Mouse (Mus musculus) kidney, adult 2 months (tissue): ENCODE measurements at regions not wholly inside any gene's neighbourhood (a gene's known extent, or its start where the extent isn't known, plus 50 kb on each side); places are given as distances from the start of the nearest gene placed in this dataset.

Source experiments
- DNase-seq: peaks from one replicate; pipeline ENCODE4 v3.0.0; 2021
- H3K27ac ChIP-seq: fragments of 200-500 bp; 2 replicates; pipeline ENCODE4 v1.5.1; 2012; ENCODE audit warnings: low read depth, low read length, control low read depth, inconsistent platforms; ENCODE audit not compliant: insufficient read depth
- H3K27me3 ChIP-seq: fragments of 200-500 bp; replicated peaks from 2 replicates; pipeline ENCODE4 v1.6.1; 2012; ENCODE audit warnings: mild to moderate bottlenecking, moderate library complexity, low read length, inconsistent platforms; ENCODE audit not compliant: control insufficient read depth, insufficient read depth
- H3K36me3 ChIP-seq: fragments of 200-500 bp; 2 replicates; pipeline ENCODE4 v1.6.1; 2012; ENCODE audit warnings: mild to moderate bottlenecking, moderate library complexity, low read length, inconsistent platforms; ENCODE audit not compliant: control insufficient read depth, insufficient read depth
- H3K4me1 ChIP-seq: fragments of 200-500 bp; 2 replicates; pipeline ENCODE4 v1.6.1; 2011; ENCODE audit warnings: low read length; ENCODE audit not compliant: control insufficient read depth, insufficient read depth
- H3K4me3 ChIP-seq: fragments of 200-500 bp; 2 replicates; pipeline ENCODE4 v1.5.1; 2011; ENCODE audit warnings: mild to moderate bottlenecking, low read depth, low read length, control low read depth; ENCODE audit not compliant: insufficient read depth
- CTCF ChIP-seq: fragments of 200-500 bp; conservative IDR thresholded peaks from 2 replicates; pipeline ENCODE4 v1.5.1; 2011; ENCODE audit warnings: low read depth, mild to moderate bottlenecking, control low read depth, low read length, moderate library complexity, mixed read lengths; ENCODE audit not compliant: insufficient read depth, insufficient read length
- POLR2A ChIP-seq: fragments of 200-500 bp; IDR thresholded peaks from one replicate; pipeline ENCODE4 v1.6.1; 2011; ENCODE audit warnings: low read depth, low read length, control low read depth
- WGBS: fragments of 180-500 bp; shearing (Covaris S2); methylation state at CpG from one replicate; pipeline ENCODE4 v1.1.7; 2018; 5-methylcytosine and 5-hydroxymethylcytosine counted together

DNA sequence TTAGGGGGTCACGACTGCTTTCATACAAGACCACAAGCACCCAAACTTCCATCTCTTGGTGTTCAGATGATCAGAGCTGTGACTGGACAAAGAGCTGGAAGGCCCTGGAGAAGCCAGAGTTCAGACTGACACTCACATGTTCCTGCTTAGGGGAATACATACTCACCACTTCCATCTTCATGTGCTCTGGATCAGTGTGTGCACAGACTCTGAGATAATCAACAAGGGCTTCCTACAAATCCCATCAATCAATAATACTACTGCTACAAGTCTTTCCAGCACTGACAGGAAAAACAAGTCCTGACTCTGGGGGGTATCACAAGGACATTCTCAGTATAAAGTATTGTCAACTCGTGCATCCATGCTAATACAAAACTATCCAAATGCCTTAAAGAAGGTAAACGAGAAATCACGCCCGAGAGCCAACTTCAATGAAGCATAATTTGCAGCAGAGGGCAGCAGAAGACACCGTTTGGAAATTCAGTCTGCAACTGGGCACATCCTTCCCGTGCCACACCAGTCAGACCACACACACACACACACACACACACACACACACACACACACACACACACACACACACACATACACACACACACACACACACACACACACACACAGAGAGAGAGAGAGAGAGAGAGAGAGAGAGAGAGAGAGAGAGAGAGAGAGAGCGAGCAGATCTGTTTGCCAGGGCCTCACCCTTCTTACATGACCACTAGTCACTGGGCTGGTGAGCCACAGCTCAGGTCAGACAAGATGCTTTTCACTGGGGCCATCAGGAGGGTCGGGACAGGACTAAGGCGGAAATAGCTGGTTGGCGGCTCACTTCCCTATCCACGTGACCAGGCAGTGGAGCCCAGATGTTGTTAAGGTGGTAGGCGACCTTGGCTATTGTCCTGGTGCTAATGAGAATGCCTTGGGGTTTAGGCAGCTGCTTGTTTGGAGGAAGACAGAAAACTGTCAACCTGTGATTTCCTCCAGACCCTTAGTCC lies 75.4 kb upstream of the Foxa2 start:
- DNase-seq, result peak; percentile 62
- Histone ChIP-seq H3K4me1 (no peaks in the 10 kb centered on the region), H3K27ac (no peak overlapping the region), H3K27me3 (no peaks in the 10 kb centered on the region), H3K4me3 (no peak overlapping the region), H3K36me3 (no peaks in the 10 kb centered on the region)
- no peak for TF ChIP-seq POLR2A
- peak; percentile 71 for TF ChIP-seq CTCF
- 31% methylated on average over 13 of the region's 13 CpGs for WGBS

DNA sequence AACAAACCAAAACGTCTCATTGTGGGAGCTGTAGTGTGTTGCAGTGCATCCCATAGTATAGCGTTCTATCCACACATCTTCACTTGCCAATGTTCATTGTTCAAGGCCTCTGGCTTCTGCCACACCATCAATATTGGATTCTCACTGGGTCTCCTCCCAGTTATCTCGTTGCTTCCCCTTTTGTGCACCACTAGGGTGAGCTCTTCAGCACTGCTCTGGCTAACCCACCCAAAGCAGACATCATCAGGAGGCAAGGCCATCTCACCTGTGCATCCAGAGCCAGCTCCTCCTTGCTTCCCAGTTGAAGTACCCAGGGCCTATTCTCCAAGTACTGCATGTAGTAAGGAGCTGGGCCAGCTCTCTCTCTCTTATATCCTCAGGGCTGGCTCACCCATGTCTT lies 77.0 kb upstream of the Foxa2 start:
- DNase-seq, result no peak
- Histone ChIP-seq H3K27ac (no peak overlapping the region), H3K4me3 (no peak overlapping the region), H3K27me3 (no peaks in the 10 kb centered on the region), H3K4me1 (no peaks in the 10 kb centered on the region), H3K36me3 (no peaks in the 10 kb centered on the region)
- WGBS, result 58% methylated on average over 3 of the region's 3 CpGs
- TF ChIP-seq CTCF (peak; percentile 37), POLR2A (no peak)

DNA sequence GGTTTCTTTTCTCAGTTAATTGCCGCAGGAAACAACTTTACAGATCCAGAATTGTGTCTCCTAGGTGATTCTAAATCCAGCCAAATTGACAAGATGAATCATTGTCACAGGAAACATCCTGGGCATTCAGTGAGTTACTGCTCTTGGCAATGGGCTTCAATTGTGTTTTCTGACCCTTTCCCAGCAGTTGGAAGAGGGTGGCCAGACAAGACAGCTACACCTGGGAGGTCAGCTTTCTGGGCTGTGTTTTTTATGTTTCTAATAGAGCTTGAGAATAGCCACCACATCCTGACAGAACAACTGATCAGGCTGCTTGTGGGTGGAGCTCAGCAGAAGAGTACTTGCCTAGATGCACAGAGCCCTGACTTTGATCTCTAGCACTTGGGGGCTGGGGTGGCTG lies 87.0 kb upstream of the Foxa2 start:
- Histone ChIP-seq H3K4me3 (no peak overlapping the region), H3K27ac (peak overlapping the region; percentile 78; the same call in 1 of the 2 replicates), H3K36me3 (no peaks in the 10 kb centered on the region), H3K27me3 (no peaks in the 10 kb centered on the region), H3K4me1 (no peaks in the 10 kb centered on the region)
- 53% methylated on average over 1 of the region's 1 CpGs for WGBS
- TF ChIP-seq CTCF, result no peak
- TF ChIP-seq POLR2A, result no peak
- peak; percentile 80 for DNase-seq

DNA sequence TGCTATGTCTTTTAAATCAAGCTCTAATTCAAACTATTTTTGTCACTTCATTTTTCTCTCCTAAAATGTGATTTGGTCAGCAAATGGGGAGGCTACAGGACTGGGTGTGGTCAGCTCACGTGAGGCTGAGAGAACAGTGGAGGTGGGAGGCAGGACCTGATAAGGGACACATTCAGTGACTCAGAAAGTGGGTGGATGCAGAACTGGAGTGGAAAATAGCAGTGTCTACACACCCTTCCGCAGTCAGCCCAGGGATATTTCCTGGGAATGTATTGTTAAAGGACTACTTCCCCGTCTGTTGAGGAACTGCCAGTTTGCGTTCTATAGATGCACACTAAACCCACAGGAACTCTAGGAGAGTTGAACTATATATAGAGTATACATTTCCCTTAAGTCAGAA lies 95.2 kb upstream of the Foxa2 start:
- peak; percentile 73 for DNase-seq
- no peaks in the 10 kb centered on the region for H3K27me3 ChIP-seq
- no peaks in the 10 kb centered on the region for H3K4me1 ChIP-seq
- H3K36me3 ChIP-seq, result no peaks in the 10 kb centered on the region
- WGBS, result 65% methylated on average over 4 of the region's 4 CpGs
- H3K4me3 ChIP-seq, result no peak overlapping the region
- no peak overlapping the region; the same call in 1 of the 2 replicates for H3K27ac ChIP-seq
- TF ChIP-seq POLR2A, result no peak
- TF ChIP-seq CTCF, result no peak

DNA sequence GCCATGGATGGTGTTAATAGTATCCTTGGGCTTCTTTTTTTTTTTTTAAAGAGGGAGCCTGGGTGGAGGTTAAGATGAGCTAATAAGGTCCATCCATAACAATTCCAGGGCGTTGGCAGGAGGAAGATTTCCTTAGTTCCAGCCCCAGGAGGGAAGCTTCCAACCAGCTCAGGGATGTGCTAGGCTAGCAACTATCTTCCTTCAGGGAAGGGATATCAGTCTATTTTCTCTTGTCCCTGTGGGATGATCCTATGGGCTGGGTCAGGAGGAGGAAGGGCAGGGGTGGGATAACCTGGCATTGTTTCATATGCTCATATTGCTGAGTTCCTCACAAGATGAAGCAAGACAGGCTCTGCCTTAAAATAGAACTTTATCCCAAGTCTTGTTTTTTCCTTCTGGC lies 98.0 kb upstream of the Foxa2 start:
- H3K36me3 ChIP-seq, result no peaks in the 10 kb centered on the region
- TF ChIP-seq CTCF (no peak), POLR2A (no peak)
- peak; percentile 63 for DNase-seq
- H3K27me3 ChIP-seq, result no peaks in the 10 kb centered on the region
- no peak overlapping the region for H3K4me3 ChIP-seq
- H3K27ac ChIP-seq, result no peak overlapping the region
- no peaks in the 10 kb centered on the region for H3K4me1 ChIP-seq
- WGBS, result 40% methylated on average over 1 of the region's 1 CpGs

DNA sequence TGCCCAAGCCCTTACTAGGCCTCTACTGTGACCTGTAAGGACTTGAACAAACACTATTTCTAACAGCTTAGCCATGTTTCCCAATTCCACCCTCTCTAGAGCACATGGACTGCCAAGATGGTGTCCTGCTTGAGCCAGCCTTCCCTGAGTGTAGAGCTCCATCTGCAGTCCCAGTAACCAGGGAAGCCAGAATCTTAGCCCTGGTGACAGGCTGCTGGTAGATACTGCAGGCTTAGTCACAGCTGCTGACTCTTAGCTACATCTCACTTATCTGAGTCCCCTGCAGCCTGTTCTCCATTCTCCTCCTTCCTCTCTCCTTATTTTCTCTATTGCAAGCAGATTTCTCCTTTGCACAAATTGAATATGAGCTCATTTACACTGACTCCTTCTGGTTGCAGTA lies 101.5 kb upstream of the Foxa2 start:
- no peak for DNase-seq
- no peaks in the 10 kb centered on the region; the same call in 1 of the 2 replicates for H3K27me3 ChIP-seq
- no peaks in the 10 kb centered on the region for H3K36me3 ChIP-seq
- H3K4me1 ChIP-seq, result no peaks in the 10 kb centered on the region
- no peak overlapping the region for H3K27ac ChIP-seq
- no peak for TF ChIP-seq CTCF
- no peak for TF ChIP-seq POLR2A
- H3K4me3 ChIP-seq, result no peak overlapping the region

DNA sequence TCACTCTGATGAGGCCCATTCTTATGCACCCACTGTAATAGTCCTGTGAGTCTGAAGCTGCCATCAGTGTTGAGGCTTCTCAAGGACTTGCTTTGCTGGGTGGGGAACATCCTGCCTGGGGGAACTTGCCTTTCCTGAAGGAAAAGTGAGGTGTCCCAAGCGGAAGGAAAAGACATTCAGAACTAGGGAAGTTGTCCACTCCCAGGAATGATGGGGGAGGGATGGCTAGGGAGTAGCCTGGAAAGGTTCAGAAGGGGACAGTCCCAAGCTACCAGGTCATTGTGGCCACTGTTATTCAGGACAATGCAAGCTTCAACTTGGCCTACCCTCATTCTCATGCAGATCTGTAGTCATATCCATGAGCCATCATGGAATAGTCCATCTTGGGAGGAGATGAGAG lies 102.7 kb upstream of the Foxa2 start:
- no peak for TF ChIP-seq CTCF
- no peak for TF ChIP-seq POLR2A
- Histone ChIP-seq H3K36me3 (no peaks in the 10 kb centered on the region), H3K4me1 (no peaks in the 10 kb centered on the region), H3K27ac (peak overlapping the region; percentile 76), H3K4me3 (no peak overlapping the region), H3K27me3 (no peaks in the 10 kb centered on the region; the same call in 1 of the 2 replicates)
- DNase-seq, result peak; percentile 82
- 71% methylated on average over 1 of the region's 1 CpGs for WGBS
